Mouse (Mus musculus): Measurements from ENCODE around the gene Cntnap1. TPM values are rescaled to one million over a fixed set of nuclear protein-coding genes. Genes with fewer than 3 reads are reported as not detected.
"Not testable (repeated sequence)": the region's sequence is repeated elsewhere in the genome, so short reads cannot be mapped to it uniquely, and the experiment has no call there.

The Cntnap1 gene
- polyA plus RNA-seq, 2 experiments: 0.08 to 0.16 TPM

DNA sequence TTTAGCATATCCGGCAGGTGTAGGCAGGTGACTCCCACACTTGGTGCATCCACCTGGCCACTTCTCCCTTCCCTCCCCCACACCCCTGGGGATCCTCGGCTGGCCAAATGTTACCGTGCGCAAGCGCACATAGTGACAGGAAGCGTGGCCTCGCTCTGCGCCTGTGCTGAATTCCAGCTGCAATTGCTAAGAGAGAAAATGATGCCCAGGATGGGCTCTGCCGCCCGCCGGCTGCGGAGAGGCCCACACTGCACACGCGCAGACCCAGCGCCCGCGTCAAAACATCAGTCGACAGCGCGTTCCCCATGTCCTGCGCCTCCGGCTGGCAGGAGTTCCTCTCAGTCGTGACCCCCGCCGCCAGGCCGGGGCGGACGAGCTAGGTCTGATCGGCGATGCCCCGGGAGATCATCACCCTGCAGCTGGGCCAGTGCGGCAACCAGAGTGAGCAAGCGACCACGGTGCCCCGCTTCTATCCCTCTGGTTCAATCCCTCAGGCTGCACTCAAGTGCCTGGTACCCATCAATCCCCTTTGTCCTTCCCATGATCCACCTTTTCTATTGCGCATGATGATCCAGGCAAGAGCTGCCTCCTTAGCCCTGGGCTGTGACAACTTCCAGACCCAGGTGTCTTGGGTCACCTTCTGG lies 14.5 kb upstream of the Cntnap1 start, which contains the start of gene Tubg2:
TSS of gene Tubg2 (plus strand) at position 180 of the 644 bp plus-strand sequence.
- peaks cover 0 to 2% of the 10 kb centered on the region in 2 experiments; a peak in 1 of 4 replicates for H3K4me1 ChIP-seq (replicated peaks; ENCODE audit: control insufficient read depth in 2 of 2, insufficient read depth in 2 of 2, low read length in 1 of 2)
- H3K9me3 ChIP-seq (ENCODE audit: control insufficient read depth, low read length): no peaks in the 10 kb centered on the region
- H3K9ac ChIP-seq (replicated peaks): no peak within 1 kb of the TSS
- no peaks in the 10 kb centered on the region for H3K36me3 ChIP-seq (replicated peaks; ENCODE audit: control insufficient read depth, insufficient read depth, low read depth)
- 5% methylated on average over 36 of the region's 36 CpGs for WGBS (ENCODE audit: insufficient replicate concordance)
- H3K4me2 ChIP-seq (ENCODE audit: low read depth): peak within 1 kb of the TSS; percentile 47
- H3K4me3 ChIP-seq (ENCODE audit: insufficient read depth in 1 of 2, low read depth in 2 of 2, low read length in 2 of 2): peak within 1 kb of the TSS; percentile 26 to 30; a peak in 3 of 4 replicates
- DNase-seq (ENCODE audit: low read depth in 3 of 3, low spot score in 3 of 3) (no peak), ATAC-seq (ENCODE audit: insufficient read depth) (no peak)
- no peak for TF ChIP-seq CTCF (IDR thresholded peaks at IDR 0.05; ENCODE audit: low read depth)
- no peak for TF ChIP-seq EP300 (IDR thresholded peaks at IDR 0.05; ENCODE audit: low read depth)
- H3K27ac ChIP-seq: no peak within 1 kb of the TSS
- peaks cover 36% of the 10 kb centered on the region for H3K27me3 ChIP-seq (ENCODE audit: control insufficient read depth, insufficient read depth, low read length)

DNA sequence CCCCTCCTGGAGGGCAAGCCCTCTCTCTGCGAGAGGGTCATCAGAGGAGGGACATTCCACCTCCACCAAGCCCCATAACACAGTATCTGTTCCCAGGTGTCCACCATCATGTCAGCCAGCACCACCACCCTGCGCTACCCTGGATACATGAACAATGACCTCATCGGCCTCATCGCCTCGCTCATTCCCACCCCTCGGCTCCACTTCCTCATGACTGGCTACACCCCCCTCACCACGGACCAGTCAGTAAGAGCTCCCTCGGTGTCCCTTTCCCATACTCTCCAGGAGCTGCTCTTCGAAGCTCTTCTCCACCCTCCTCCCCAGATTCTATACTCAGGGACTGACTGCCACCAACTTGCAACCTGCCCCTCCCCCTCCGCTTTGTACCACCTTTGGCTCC lies 10.2 kb upstream of the Cntnap1 start:
- not testable (repeated sequence) for H3K9ac ChIP-seq (replicated peaks); ATAC-seq (ENCODE audit: insufficient read depth); H3K4me2 ChIP-seq (ENCODE audit: low read depth); DNase-seq (ENCODE audit: low read depth in 3 of 3, low spot score in 3 of 3); H3K36me3 ChIP-seq (replicated peaks; ENCODE audit: control insufficient read depth, insufficient read depth, low read depth); H3K4me1 ChIP-seq (replicated peaks; ENCODE audit: control insufficient read depth in 2 of 2, insufficient read depth in 2 of 2, low read length in 1 of 2); H3K27ac ChIP-seq; H3K9me3 ChIP-seq (ENCODE audit: control insufficient read depth, low read length); H3K4me3 ChIP-seq (ENCODE audit: insufficient read depth in 1 of 2, low read depth in 2 of 2, low read length in 2 of 2)
- peaks cover 64% of the 10 kb centered on the region for H3K27me3 ChIP-seq (ENCODE audit: control insufficient read depth, insufficient read depth, low read length)
- WGBS (ENCODE audit: insufficient replicate concordance): 52% methylated on average over 8 of the region's 10 CpGs

DNA sequence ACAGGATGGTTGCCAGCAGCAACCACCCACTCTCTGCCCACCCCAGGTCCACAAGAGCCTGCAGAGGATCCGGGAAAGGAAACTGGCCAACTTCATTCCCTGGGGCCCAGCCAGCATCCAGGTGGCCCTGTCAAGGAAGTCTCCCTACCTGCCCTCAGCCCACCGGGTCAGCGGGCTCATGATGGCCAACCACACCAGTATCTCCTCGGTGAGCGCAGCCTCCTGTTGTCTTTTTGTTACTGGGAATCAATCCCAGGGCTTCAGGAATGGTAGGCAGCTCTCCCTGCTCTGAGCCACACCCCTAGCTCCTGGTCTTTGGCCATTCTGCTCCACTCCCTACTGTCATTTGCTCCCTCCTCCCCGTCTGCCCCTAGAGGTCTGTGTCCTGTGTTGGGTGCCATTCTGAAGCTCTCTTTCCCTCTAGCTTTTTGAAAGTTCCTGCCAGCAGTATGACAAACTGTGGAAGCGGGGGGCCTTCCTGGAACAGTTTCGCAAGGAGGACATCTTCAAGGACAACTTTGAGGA lies 9.3 kb upstream of the Cntnap1 start:
- not testable (repeated sequence) for H3K36me3 ChIP-seq (replicated peaks; ENCODE audit: control insufficient read depth, insufficient read depth, low read depth); ATAC-seq (ENCODE audit: insufficient read depth); H3K9ac ChIP-seq (replicated peaks); DNase-seq (ENCODE audit: low read depth in 3 of 3, low spot score in 3 of 3); H3K4me3 ChIP-seq (ENCODE audit: insufficient read depth in 1 of 2, low read depth in 2 of 2, low read length in 2 of 2); H3K4me1 ChIP-seq (replicated peaks; ENCODE audit: control insufficient read depth in 2 of 2, insufficient read depth in 2 of 2, low read length in 1 of 2); H3K27ac ChIP-seq; H3K4me2 ChIP-seq (ENCODE audit: low read depth); H3K9me3 ChIP-seq (ENCODE audit: control insufficient read depth, low read length)
- WGBS (ENCODE audit: insufficient replicate concordance): 60% methylated on average over 6 of the region's 8 CpGs
- H3K27me3 ChIP-seq (ENCODE audit: control insufficient read depth, insufficient read depth, low read length): peaks cover 64% of the 10 kb centered on the region

DNA sequence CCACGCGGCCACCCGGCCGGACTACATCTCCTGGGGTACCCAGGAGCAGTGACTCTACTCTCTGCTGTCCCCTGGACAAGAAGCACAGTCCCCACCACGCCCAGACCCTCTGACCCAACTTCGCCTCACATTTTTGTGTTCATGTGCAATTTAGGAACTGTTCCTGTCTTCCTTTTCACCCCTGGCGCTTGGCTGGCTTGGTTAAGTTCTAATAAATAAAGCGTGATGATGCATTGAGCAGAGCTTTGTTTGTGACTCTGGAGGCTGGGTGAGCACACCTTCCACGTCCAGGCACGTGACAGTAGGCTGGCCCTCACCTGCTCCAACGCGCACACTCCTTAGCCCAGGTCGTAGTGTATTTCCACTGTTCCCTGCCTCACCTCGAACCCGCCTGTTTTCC lies 8.8 kb upstream of the Cntnap1 start:
- H3K4me1 ChIP-seq (replicated peaks; ENCODE audit: control insufficient read depth in 2 of 2, insufficient read depth in 2 of 2, low read length in 1 of 2): no peaks in the 10 kb centered on the region
- H3K4me3 ChIP-seq (ENCODE audit: insufficient read depth in 1 of 2, low read depth in 2 of 2, low read length in 2 of 2): no peak overlapping the region
- no peak overlapping the region for H3K27ac ChIP-seq
- DNase-seq (ENCODE audit: low read depth in 3 of 3, low spot score in 3 of 3) (no peak), ATAC-seq (ENCODE audit: insufficient read depth) (no peak)
- peaks cover 64% of the 10 kb centered on the region for H3K27me3 ChIP-seq (ENCODE audit: control insufficient read depth, insufficient read depth, low read length)
- no peak overlapping the region for H3K4me2 ChIP-seq (ENCODE audit: low read depth)
- no peaks in the 10 kb centered on the region for H3K9me3 ChIP-seq (ENCODE audit: control insufficient read depth, low read length)
- no peak overlapping the region for H3K9ac ChIP-seq (replicated peaks)
- TF ChIP-seq EP300 (IDR thresholded peaks at IDR 0.05; ENCODE audit: low read depth): no peak
- WGBS (ENCODE audit: insufficient replicate concordance): 67% methylated on average over 15 of the region's 15 CpGs
- no peaks in the 10 kb centered on the region for H3K36me3 ChIP-seq (replicated peaks; ENCODE audit: control insufficient read depth, insufficient read depth, low read depth)

DNA sequence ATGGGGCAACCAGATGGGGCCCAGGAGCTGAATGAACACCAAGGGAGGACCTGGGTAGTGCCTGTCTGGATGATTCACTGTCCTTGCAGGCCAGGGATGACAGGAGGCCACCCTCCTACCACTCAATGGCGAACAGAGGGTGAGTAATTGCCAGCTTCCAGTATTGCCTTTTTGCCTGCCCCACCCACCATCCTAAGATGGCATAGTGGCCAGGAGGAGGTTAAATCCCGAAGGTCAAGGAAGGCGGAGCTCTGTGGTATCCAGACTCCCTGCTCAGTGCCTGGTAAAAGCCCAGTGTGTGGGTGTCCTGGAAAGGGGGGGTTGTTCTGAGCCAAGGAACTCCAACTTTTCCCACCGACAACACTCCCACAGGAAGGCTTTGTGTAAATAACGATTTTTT lies 8.0 kb upstream of the Cntnap1 start:
- DNase-seq (ENCODE audit: low read depth in 3 of 3, low spot score in 3 of 3) (no peak), ATAC-seq (ENCODE audit: insufficient read depth) (no peak)
- Histone ChIP-seq H3K4me2 (ENCODE audit: low read depth) (no peak overlapping the region), H3K9ac (replicated peaks) (no peak overlapping the region), H3K4me3 (ENCODE audit: insufficient read depth in 1 of 2, low read depth in 2 of 2, low read length in 2 of 2) (no peak overlapping the region), H3K4me1 (replicated peaks; ENCODE audit: control insufficient read depth in 2 of 2, insufficient read depth in 2 of 2, low read length in 1 of 2) (no peaks in the 10 kb centered on the region), H3K36me3 (replicated peaks; ENCODE audit: control insufficient read depth, insufficient read depth, low read depth) (no peaks in the 10 kb centered on the region), H3K27ac (no peak overlapping the region), H3K27me3 (ENCODE audit: control insufficient read depth, insufficient read depth, low read length) (peaks cover 67% of the 10 kb centered on the region), H3K9me3 (ENCODE audit: control insufficient read depth, low read length) (no peaks in the 10 kb centered on the region)
- TF ChIP-seq EP300 (IDR thresholded peaks at IDR 0.05; ENCODE audit: low read depth) (no peak), CTCF (IDR thresholded peaks at IDR 0.05; ENCODE audit: low read depth) (no peak)
- WGBS (ENCODE audit: insufficient replicate concordance): 44% methylated on average over 5 of the region's 5 CpGs

Measured in liver, embryonic 14.5 days (tissue).